Mouse (Mus musculus): ENCODE data around the gene Timm17b. TPM values are rescaled to one million over a fixed set of nuclear protein-coding genes. Genes with fewer than 3 reads are reported as not detected.

Gene Timm17b
- 115 and 120 TPM in 2 replicates for polyA plus RNA-seq (2012)

GRCm38 (mm10) chrX:7898880-7899874 is at the start of gene Timm17b, which contains the start of gene Pqbp1:
TSS of gene Timm17b (plus strand) at chrX:7899357.
TSS of gene Pqbp1 (minus strand) at chrX:7899269.

GRCm38 (mm10) chrX:7878007-7878419 is 21.1 kb upstream of the Timm17b start, which contains the start of gene Pim2:
TSS of gene Pim2 (plus strand) at chrX:7878262.

GRCm38 (mm10) chrX:7883841-7884567 is 15.2 kb upstream of the Timm17b start, which contains the start of gene Slc35a2:
TSS of gene Slc35a2 (plus strand) at chrX:7884028.

GRCm38 (mm10) chrX:7907735-7908134 is 8.6 kb downstream of the Timm17b start, which contains the start of gene Gm10491:
TSS of gene Gm10491 (minus strand) at chrX:7907835.

GRCm38 (mm10) chrX:7909242-7909641 is 10.1 kb downstream of the Timm17b start, which contains the start of gene Gm10490:
TSS of gene Gm10490 (plus strand) at chrX:7909542.

GRCm38 (mm10) chrX:7919601-7920383 is 20.6 kb downstream of the Timm17b start, which contains the start of gene Pcsk1n:
TSS of gene Pcsk1n (plus strand) at chrX:7919822.

GRCm38 (mm10) chrX:7928270-7928790 is 29.2 kb downstream of the Timm17b start, which contains the start of gene Eras:
TSS of gene Eras (minus strand) at chrX:7928607.

GRCm38 (mm10) chrX:7947108-7947899 is 48.1 kb downstream of the Timm17b start, which contains the start of gene Hdac6:
TSS of gene Hdac6 (minus strand) at chrX:7947889.

Other genes with a start within 250 kb of the Timm17b start
- gene Prickle3, start 242.1 kb upstream of the Timm17b start, polyA plus RNA-seq (2012), result 21.9 and 25.7 TPM in 2 replicates
- 78.6 and 85.3 TPM in 2 replicates for gene Plp2, start 228.0 kb upstream of the Timm17b start, polyA plus RNA-seq (2012)
- gene Magix, start 218.1 kb upstream of the Timm17b start, polyA plus RNA-seq (2012), result 0.02 and 0.16 TPM in 2 replicates
- gene Gpkow, start 202.2 kb upstream of the Timm17b start, polyA plus RNA-seq (2012), result 7.6 and 9.3 TPM in 2 replicates
- 29.1 and 38.9 TPM in 2 replicates for gene Wdr45, start 185.0 kb upstream of the Timm17b start, polyA plus RNA-seq (2012)
- 5.4 and 5.5 TPM in 2 replicates for gene Gm45208, start 177.1 kb upstream of the Timm17b start, polyA plus RNA-seq (2012)
- gene Praf2, start 170.9 kb upstream of the Timm17b start, polyA plus RNA-seq (2012), result 13.0 and 14.3 TPM in 2 replicates
- 9.2 and 12.0 TPM in 2 replicates for gene Ccdc120, start 148.5 kb upstream of the Timm17b start, polyA plus RNA-seq (2012)
- gene Tfe3, start 136.8 kb upstream of the Timm17b start, polyA plus RNA-seq (2012), result 35.0 and 39.3 TPM in 2 replicates
- 30.7 and 49.9 TPM in 2 replicates for gene Gripap1, start 109.6 kb upstream of the Timm17b start, polyA plus RNA-seq (2012)
- 0.55 and 0.57 TPM in 2 replicates for gene Kcnd1, start 77.1 kb upstream of the Timm17b start, polyA plus RNA-seq (2012)
- 82.6 and 87.6 TPM in 2 replicates for gene Otud5, start 58.0 kb upstream of the Timm17b start, polyA plus RNA-seq (2012)
- gene Pim2, start 21.1 kb upstream of the Timm17b start, polyA plus RNA-seq (2012), result 24.2 and 25.3 TPM in 2 replicates
- gene Slc35a2, start 15.3 kb upstream of the Timm17b start, polyA plus RNA-seq (2012), result 43.2 and 61.9 TPM in 2 replicates
- gene Pqbp1, start 88 bp upstream of the Timm17b start, polyA plus RNA-seq (2012), result 168 and 179 TPM in 2 replicates
- not detected in 2 replicates for gene Gm10491, start 8.5 kb downstream of the Timm17b start, polyA plus RNA-seq (2012)
- gene Gm10490, start 10.2 kb downstream of the Timm17b start, polyA plus RNA-seq (2012), result not detected in 2 replicates
- gene Pcsk1n, start 20.5 kb downstream of the Timm17b start, polyA plus RNA-seq (2012), result 0.06 TPM in 2 replicates
- gene Eras, start 29.2 kb downstream of the Timm17b start, polyA plus RNA-seq (2012), result not detected in 2 replicates
- 8.0 and 10.3 TPM in 2 replicates for gene Hdac6, start 48.5 kb downstream of the Timm17b start, polyA plus RNA-seq (2012)
- 28.0 and 45.7 TPM in 2 replicates for gene Gata1, start 78.7 kb downstream of the Timm17b start, polyA plus RNA-seq (2012)
- not detected in 2 replicates for gene Glod5, start 119.1 kb downstream of the Timm17b start, polyA plus RNA-seq (2012)
- 20.0 and 21.1 TPM in 2 replicates for gene Suv39h1, start 175.4 kb downstream of the Timm17b start, polyA plus RNA-seq (2012)
- 231 and 266 TPM in 2 replicates for gene Was, start 191.1 kb downstream of the Timm17b start, polyA plus RNA-seq (2012)
- 36.2 and 54.9 TPM in 2 replicates for gene Wdr13, start 233.5 kb downstream of the Timm17b start, polyA plus RNA-seq (2012)
- 148 and 243 TPM in 2 replicates for gene Rbm3, start 246.5 kb downstream of the Timm17b start, polyA plus RNA-seq (2012)

All from megakaryocyte-erythroid progenitor cell, adult 5 weeks (primary cell).